Mouse (Mus musculus): ENCODE data around the gene Calr. TPM values are rescaled to one million over a fixed set of nuclear protein-coding genes. Genes with fewer than 3 reads are reported as not detected.
A peak's percentile ranks its signal among the peaks of the same experiment; 100 is the strongest.

The Calr gene
- polyA plus RNA-seq, 1 experiment: 687 TPM

GRCm38 (mm10) chr8:84847684-84848435 lies 1.1 kb upstream of the Calr start:
- TF ChIP-seq CTCF (IDR thresholded peaks at IDR 0.05; ENCODE audit: control insufficient read depth, insufficient read depth, insufficient read length) (no peak), MAX (IDR thresholded peaks at IDR 0.05) (no peak), USF1 (IDR thresholded peaks at IDR 0.05; ENCODE audit: low read depth) (no peak), FOSL1 (IDR thresholded peaks at IDR 0.05; ENCODE audit: insufficient read depth, low read length, poor library complexity, severe bottlenecking) (no peak), MYOD1 (IDR thresholded peaks at IDR 0.05; ENCODE audit: control insufficient read depth, insufficient read length, low read depth) (no peak), CEBPB (IDR thresholded peaks at IDR 0.05; ENCODE audit: low read depth) (no peak), MYOG (IDR thresholded peaks at IDR 0.05; ENCODE audit: control insufficient read depth, extremely low read depth, insufficient read length) (no peak)
- Histone ChIP-seq H3K79me2 (ENCODE audit: control insufficient read depth, insufficient read depth) (peaks cover 37% of the 10 kb centered on the region), H3ac (ENCODE audit: control insufficient read depth, insufficient read length, low read depth) (no peak overlapping the region), H3K27me3 (ENCODE audit: control insufficient read depth, insufficient read depth, insufficient read length) (no peaks in the 10 kb centered on the region), H3K36me3 (ENCODE audit: control insufficient read depth, insufficient read depth) (peaks cover 31% of the 10 kb centered on the region), H3K79me3 (ENCODE audit: low read depth) (peaks cover 27% of the 10 kb centered on the region), H3K4me3 (ENCODE audit: insufficient read depth, poor library complexity, severe bottlenecking) (no peak overlapping the region)

GRCm38 (mm10) chr8:84846094-84846721 lies 526 bp downstream of the Calr start:
- TF ChIP-seq FOSL1 (IDR thresholded peaks at IDR 0.05; ENCODE audit: insufficient read depth, low read length, poor library complexity, severe bottlenecking): no peak
- no peak for TF ChIP-seq CEBPB (IDR thresholded peaks at IDR 0.05; ENCODE audit: low read depth)
- no peak for TF ChIP-seq MYOD1 (IDR thresholded peaks at IDR 0.05; ENCODE audit: control insufficient read depth, insufficient read length, low read depth)
- TF ChIP-seq MYOG (IDR thresholded peaks at IDR 0.05; ENCODE audit: control insufficient read depth, extremely low read depth, insufficient read length): no peak
- TF ChIP-seq CTCF (IDR thresholded peaks at IDR 0.05; ENCODE audit: control insufficient read depth, insufficient read depth, insufficient read length): no peak
- no peak for TF ChIP-seq MAX (IDR thresholded peaks at IDR 0.05)
- no peak for TF ChIP-seq USF1 (IDR thresholded peaks at IDR 0.05; ENCODE audit: low read depth)
- Histone ChIP-seq H3K79me2 (ENCODE audit: control insufficient read depth, insufficient read depth) (peaks cover 42% of the 10 kb centered on the region), H3K4me3 (ENCODE audit: insufficient read depth, poor library complexity, severe bottlenecking) (peak overlapping the region; percentile 97), H3ac (ENCODE audit: control insufficient read depth, insufficient read length, low read depth) (peak overlapping the region; percentile 88), H3K79me3 (ENCODE audit: low read depth) (peaks cover 27% of the 10 kb centered on the region), H3K36me3 (ENCODE audit: control insufficient read depth, insufficient read depth) (peaks cover 47% of the 10 kb centered on the region), H3K27me3 (ENCODE audit: control insufficient read depth, insufficient read depth, insufficient read length) (no peaks in the 10 kb centered on the region)

GRCm38 (mm10) chr8:84845355-84846093 lies 1.2 kb downstream of the Calr start:
- Histone ChIP-seq H3K79me2 (ENCODE audit: control insufficient read depth, insufficient read depth) (peaks cover 42% of the 10 kb centered on the region), H3ac (ENCODE audit: control insufficient read depth, insufficient read length, low read depth) (peak overlapping the region; percentile 88), H3K79me3 (ENCODE audit: low read depth) (peaks cover 27% of the 10 kb centered on the region), H3K27me3 (ENCODE audit: control insufficient read depth, insufficient read depth, insufficient read length) (no peaks in the 10 kb centered on the region), H3K36me3 (ENCODE audit: control insufficient read depth, insufficient read depth) (peaks cover 49% of the 10 kb centered on the region), H3K4me3 (ENCODE audit: insufficient read depth, poor library complexity, severe bottlenecking) (peak overlapping the region; percentile 97)
- TF ChIP-seq CEBPB (IDR thresholded peaks at IDR 0.05; ENCODE audit: low read depth): no peak
- no peak for TF ChIP-seq USF1 (IDR thresholded peaks at IDR 0.05; ENCODE audit: low read depth)
- peak; percentile 34 for TF ChIP-seq CTCF (IDR thresholded peaks at IDR 0.05; ENCODE audit: control insufficient read depth, insufficient read depth, insufficient read length)

GRCm38 (mm10) chr8:84844397-84845070 lies 2.2 kb downstream of the Calr start:
- H3K36me3 ChIP-seq (ENCODE audit: control insufficient read depth, insufficient read depth): peaks cover 49% of the 10 kb centered on the region

GRCm38 (mm10) chr8:84841514-84841913 lies 5.2 kb downstream of the Calr start:
- peaks cover 69% of the 10 kb centered on the region for H3K79me2 ChIP-seq (ENCODE audit: control insufficient read depth, insufficient read depth)
- H3K36me3 ChIP-seq (ENCODE audit: control insufficient read depth, insufficient read depth): peaks cover 78% of the 10 kb centered on the region
- H3K4me3 ChIP-seq (ENCODE audit: insufficient read depth, poor library complexity, severe bottlenecking): no peak overlapping the region
- H3K27me3 ChIP-seq (ENCODE audit: control insufficient read depth, insufficient read depth, insufficient read length): no peaks in the 10 kb centered on the region
- H3ac ChIP-seq (ENCODE audit: control insufficient read depth, insufficient read length, low read depth): no peak overlapping the region
- peaks cover 40% of the 10 kb centered on the region for H3K79me3 ChIP-seq (ENCODE audit: low read depth)
- TF ChIP-seq CTCF (IDR thresholded peaks at IDR 0.05; ENCODE audit: control insufficient read depth, insufficient read depth, insufficient read length) (no peak), MAX (IDR thresholded peaks at IDR 0.05) (no peak), MYOG (IDR thresholded peaks at IDR 0.05; ENCODE audit: control insufficient read depth, extremely low read depth, insufficient read length) (no peak), CEBPB (IDR thresholded peaks at IDR 0.05; ENCODE audit: low read depth) (no peak), FOSL1 (IDR thresholded peaks at IDR 0.05; ENCODE audit: insufficient read depth, low read length, poor library complexity, severe bottlenecking) (no peak), USF1 (IDR thresholded peaks at IDR 0.05; ENCODE audit: low read depth) (no peak), MYOD1 (IDR thresholded peaks at IDR 0.05; ENCODE audit: control insufficient read depth, insufficient read length, low read depth) (no peak)

More at GRCm38 (mm10) chr8:84844397-84845070, 2.2 kb downstream of the Calr start:
- H3K4me3 ChIP-seq (ENCODE audit: insufficient read depth, poor library complexity, severe bottlenecking): peak overlapping the region; percentile 97
- peaks cover 50% of the 10 kb centered on the region for H3K79me2 ChIP-seq (ENCODE audit: control insufficient read depth, insufficient read depth)
- TF ChIP-seq MAX (IDR thresholded peaks at IDR 0.05) (no peak), MYOG (IDR thresholded peaks at IDR 0.05; ENCODE audit: control insufficient read depth, extremely low read depth, insufficient read length) (no peak), USF1 (IDR thresholded peaks at IDR 0.05; ENCODE audit: low read depth) (no peak), FOSL1 (IDR thresholded peaks at IDR 0.05; ENCODE audit: insufficient read depth, low read length, poor library complexity, severe bottlenecking) (no peak), MYOD1 (IDR thresholded peaks at IDR 0.05; ENCODE audit: control insufficient read depth, insufficient read length, low read depth) (no peak)
- peaks cover 33% of the 10 kb centered on the region for H3K79me3 ChIP-seq (ENCODE audit: low read depth)
- H3ac ChIP-seq (ENCODE audit: control insufficient read depth, insufficient read length, low read depth): peak overlapping the region; percentile 14
- no peaks in the 10 kb centered on the region for H3K27me3 ChIP-seq (ENCODE audit: control insufficient read depth, insufficient read depth, insufficient read length)

Data from C2C12 (cell line).